Mouse (Mus musculus) brain, embryonic 14.5 days (tissue): Measurements from ENCODE around the gene Reln. TPM values are rescaled to one million over a fixed set of nuclear protein-coding genes. Genes with fewer than 3 reads are reported as not detected.

Experiments used
- DNase-seq: peaks from one replicate; pipeline ENCODE4 v3.0.0-alpha.2; 2011; ENCODE audit warnings: low read depth
- CTCF ChIP-seq: fragments of 200-500 bp; IDR thresholded peaks from 2 replicates; pipeline ENCODE4 v1.5.1; 2012; ENCODE audit warnings: inconsistent platforms, mild to moderate bottlenecking, moderate library complexity, borderline replicate concordance; ENCODE audit not compliant: insufficient read depth, insufficient read length; ENCODE audit errors: extremely low read depth
- POLR2A ChIP-seq: fragments of 200-500 bp; IDR thresholded peaks from 2 replicates; pipeline ENCODE4 v1.6.1; 2012; ENCODE audit warnings: mild to moderate bottlenecking, inconsistent platforms, borderline replicate concordance; ENCODE audit not compliant: poor library complexity, insufficient read depth, insufficient read length, severe bottlenecking; ENCODE audit errors: extremely low read depth
- polyA plus RNA-seq: library from polyadenylated mRNA; depleted of rRNA; stranded (reverse); fragments of >200 nt; gene quantifications from 2 replicates; pipeline ENCODE4 v1.2.3, GENCODE M21; 2012

Gene Reln
- polyA plus RNA-seq, 1 experiment: 127 TPM

GRCm38 (mm10) chr5:22003858-22004257, 340.6 kb downstream of the Reln start:
- no peak for DNase-seq
- TF ChIP-seq CTCF (no peak), POLR2A (no peak)

- DNase-seq: peak; percentile 42
Measured at GRCm38 (mm10) chr5:21987711-21988110, 356.8 kb downstream of the Reln start.

GRCm38 (mm10) chr5:21986311-21986710, 358.2 kb downstream of the Reln start:
- TF ChIP-seq CTCF (peak; percentile 56; the same call in 1 of the 2 replicates), POLR2A (no peak)

More at GRCm38 (mm10) chr5:21987711-21988110, 356.8 kb downstream of the Reln start:
- TF ChIP-seq POLR2A: no peak

GRCm38 (mm10) chr5:21983021-21983667, 361.4 kb downstream of the Reln start:
- TF ChIP-seq POLR2A: no peak
- no peak for TF ChIP-seq CTCF

More at GRCm38 (mm10) chr5:21986311-21986710, 358.2 kb downstream of the Reln start:
- DNase-seq: peak; percentile 55

GRCm38 (mm10) chr5:21981216-21981615, 363.3 kb downstream of the Reln start:
- no peak for TF ChIP-seq POLR2A
- TF ChIP-seq CTCF: no peak

More at GRCm38 (mm10) chr5:21983021-21983667, 361.4 kb downstream of the Reln start:
- peak; percentile 52 for DNase-seq

GRCm38 (mm10) chr5:21980544-21980943, 364.0 kb downstream of the Reln start:
- no peak for TF ChIP-seq POLR2A
- TF ChIP-seq CTCF: no peak
- DNase-seq: peak; percentile 20

More at GRCm38 (mm10) chr5:21981216-21981615, 363.3 kb downstream of the Reln start:
- no peak for DNase-seq

- peak; percentile 51 for DNase-seq
- no peak for TF ChIP-seq POLR2A
- no peak for TF ChIP-seq CTCF
Measured at GRCm38 (mm10) chr5:21973266-21974010, 371.1 kb downstream of the Reln start.

- DNase-seq: no peak
- TF ChIP-seq POLR2A (no peak), CTCF (no peak)
Measured at GRCm38 (mm10) chr5:21961796-21962195, 382.7 kb downstream of the Reln start.

GRCm38 (mm10) chr5:21960151-21960550, 384.4 kb downstream of the Reln start:
- TF ChIP-seq CTCF (no peak), POLR2A (no peak)

GRCm38 (mm10) chr5:21957586-21957985, 386.9 kb downstream of the Reln start:
- DNase-seq: peak; percentile 40
- TF ChIP-seq CTCF (no peak), POLR2A (no peak)

More at GRCm38 (mm10) chr5:21960151-21960550, 384.4 kb downstream of the Reln start:
- no peak for DNase-seq

- no peak for DNase-seq
- no peak for TF ChIP-seq CTCF
- no peak for TF ChIP-seq POLR2A
Measured at GRCm38 (mm10) chr5:21957061-21957460, 387.4 kb downstream of the Reln start.
